Mouse (Mus musculus): ENCODE measurements around the gene Gm11168.
A peak's percentile ranks its signal among the peaks of the same experiment; 100 is the strongest.
"Not testable (repeated sequence)": the region's sequence is repeated elsewhere in the genome, so short reads cannot be mapped to it uniquely, and the experiment has no call there.

Gm11168 gene

GRCm38 (mm10) chr9:3002794-3003396 lies at the start of gene Gm11168:
TSS of gene Gm11168 (plus strand) at chr9:3003346.
- DNase-seq (ENCODE audit: low read depth in 2 of 2, low spot score in 2 of 2), result not testable (repeated sequence)

- peak; percentile 49 to 54 for DNase-seq (ENCODE audit: low read depth in 2 of 2, low spot score in 2 of 2)
These were observed 2.6 kb upstream of the Gm11168 start, which contains the start of gene Gm10722 for GRCm38 (mm10) chr9:3000445-3000972. TSS of gene Gm10722 (plus strand) at chr9:3000922.

GRCm38 (mm10) chr9:3001006-3001405 lies 2.1 kb upstream of the Gm11168 start:
- DNase-seq (ENCODE audit: low read depth in 2 of 2, low spot score in 2 of 2), result peak; percentile 51 to 66

- peak; percentile 100 for DNase-seq (ENCODE audit: low read depth in 2 of 2, low spot score in 2 of 2)
These were observed 1.0 kb upstream of the Gm11168 start for GRCm38 (mm10) chr9:3001948-3002659.

GRCm38 (mm10) chr9:3006179-3006578 lies 3.0 kb downstream of the Gm11168 start:
- not testable (repeated sequence) for DNase-seq (ENCODE audit: low read depth in 2 of 2, low spot score in 2 of 2)

- DNase-seq (ENCODE audit: low read depth in 2 of 2, low spot score in 2 of 2), result peak; percentile 100
These were observed 3.5 kb downstream of the Gm11168 start for GRCm38 (mm10) chr9:3006636-3007035.

- not testable (repeated sequence) for DNase-seq (ENCODE audit: low read depth in 2 of 2, low spot score in 2 of 2)
These were observed 4.1 kb downstream of the Gm11168 start for GRCm38 (mm10) chr9:3007272-3007671.

- DNase-seq (ENCODE audit: low read depth in 2 of 2, low spot score in 2 of 2), result not testable (repeated sequence)
These were observed 6.2 kb downstream of the Gm11168 start for GRCm38 (mm10) chr9:3009331-3009730.

GRCm38 (mm10) chr9:3012054-3012621 lies 9.0 kb downstream of the Gm11168 start:
- DNase-seq (ENCODE audit: low read depth in 2 of 2, low spot score in 2 of 2), result not testable (repeated sequence)

- DNase-seq (ENCODE audit: low read depth in 2 of 2, low spot score in 2 of 2), result not testable (repeated sequence)
These were observed 9.7 kb downstream of the Gm11168 start, which contains the start of gene Gm10721 for GRCm38 (mm10) chr9:3012733-3013279. TSS of gene Gm10721 (plus strand) at chr9:3013140.

GRCm38 (mm10) chr9:3015354-3015753 lies 12.2 kb downstream of the Gm11168 start, which contains the start of gene Gm10720:
TSS of gene Gm10720 (plus strand) at chr9:3015654.
- not testable (repeated sequence) for DNase-seq (ENCODE audit: low read depth in 2 of 2, low spot score in 2 of 2)

GRCm38 (mm10) chr9:3015896-3016295 lies 12.8 kb downstream of the Gm11168 start:
- not testable (repeated sequence) for DNase-seq (ENCODE audit: low read depth in 2 of 2, low spot score in 2 of 2)

- DNase-seq (ENCODE audit: low read depth in 2 of 2, low spot score in 2 of 2), result not testable (repeated sequence)
These were observed 14.0 kb downstream of the Gm11168 start, which contains the start of gene Gm10719 for GRCm38 (mm10) chr9:3017108-3017507. TSS of gene Gm10719 (plus strand) at chr9:3017408.

GRCm38 (mm10) chr9:3018944-3019343 lies 15.8 kb downstream of the Gm11168 start:
- DNase-seq (ENCODE audit: low read depth in 2 of 2, low spot score in 2 of 2), result peak in 1 of 2 experiments; percentile 100

GRCm38 (mm10) chr9:3019835-3020727 lies 16.9 kb downstream of the Gm11168 start:
- peak; percentile 69 to 86 for DNase-seq (ENCODE audit: low read depth in 2 of 2, low spot score in 2 of 2)

GRCm38 (mm10) chr9:3022316-3023008 lies 19.3 kb downstream of the Gm11168 start:
- DNase-seq (ENCODE audit: low read depth in 2 of 2, low spot score in 2 of 2), result peak; percentile 90 to 92

- peak; percentile 80 to 82 for DNase-seq (ENCODE audit: low read depth in 2 of 2, low spot score in 2 of 2)
These were observed 20.3 kb downstream of the Gm11168 start, which contains the start of gene Gm10718 for GRCm38 (mm10) chr9:3023312-3023984. TSS of gene Gm10718 (plus strand) at chr9:3023547.

- peak; percentile 100 for DNase-seq (ENCODE audit: low read depth in 2 of 2, low spot score in 2 of 2)
These were observed 21.0 kb downstream of the Gm11168 start for GRCm38 (mm10) chr9:3023985-3024648.

All from CD8-positive naive resting alpha-beta T cell, adult 2 months (primary cell).